Mouse (Mus musculus): ENCODE data around the gene Atox1.
"Not testable (repeated sequence)": the region's sequence is repeated elsewhere in the genome, so short reads cannot be mapped to it uniquely, and the experiment has no call there.

Gene Atox1

DNA sequence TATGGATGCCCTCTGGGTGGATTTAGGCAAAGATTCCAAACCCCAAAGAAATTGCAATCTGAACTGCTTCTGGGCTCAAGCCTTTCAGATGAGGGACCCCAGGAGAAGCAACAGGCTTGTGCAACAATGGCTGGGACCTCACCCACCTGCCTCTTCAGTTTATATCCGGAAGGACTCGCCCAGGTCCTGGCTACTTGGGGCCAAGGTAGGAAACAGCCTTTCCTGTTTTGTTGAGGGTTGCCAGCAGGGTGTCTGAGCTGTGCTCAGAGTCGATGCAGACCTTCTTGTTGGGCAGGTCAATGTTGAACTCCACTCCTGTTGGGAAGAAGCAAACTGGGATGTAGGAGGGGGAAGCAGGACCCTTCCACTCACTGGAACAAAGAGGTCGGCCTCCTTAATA lies 10.7 kb downstream of the Atox1 start:
- DNase-seq = no peak

DNA sequence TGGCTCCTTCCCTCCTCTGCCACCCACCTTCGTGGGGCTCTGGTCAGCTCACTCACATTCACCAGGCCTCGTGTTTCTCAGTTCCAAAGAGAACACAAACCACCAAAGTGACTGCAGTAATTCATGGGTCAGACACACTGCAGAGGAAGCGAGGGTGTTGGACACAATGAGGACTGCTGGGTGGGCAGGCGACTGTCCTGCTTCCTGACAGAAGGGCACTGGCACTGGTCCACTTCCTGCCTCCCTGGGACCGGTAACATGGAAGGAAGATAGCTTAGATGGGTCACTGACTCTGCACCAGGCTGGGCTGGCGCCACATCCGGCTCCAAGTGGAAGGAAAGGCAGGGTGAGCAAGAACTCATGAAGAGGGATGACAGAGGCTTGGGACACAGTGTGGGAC lies 11.5 kb downstream of the Atox1 start:
- DNase-seq = no peak

DNA sequence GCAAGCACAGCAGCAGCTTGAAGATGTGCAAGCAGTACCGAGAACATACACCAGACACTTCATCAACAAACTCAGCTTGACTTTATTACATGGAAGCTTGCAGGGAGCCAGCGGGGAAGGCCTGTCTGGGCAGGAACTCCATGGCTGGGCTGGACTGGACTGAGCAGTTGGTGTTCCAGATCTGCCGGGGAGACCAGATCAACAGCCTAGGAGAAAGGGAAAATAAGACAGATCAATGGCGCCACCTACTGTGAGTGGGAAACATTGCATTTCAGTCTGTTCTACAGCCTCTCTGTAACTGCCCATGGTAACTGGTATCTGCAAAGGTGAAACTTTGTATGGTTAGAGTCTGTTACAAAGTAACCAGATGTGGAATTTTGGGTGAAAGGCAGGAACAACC lies 14.5 kb downstream of the Atox1 start:
- DNase-seq = peak; percentile 81

DNA sequence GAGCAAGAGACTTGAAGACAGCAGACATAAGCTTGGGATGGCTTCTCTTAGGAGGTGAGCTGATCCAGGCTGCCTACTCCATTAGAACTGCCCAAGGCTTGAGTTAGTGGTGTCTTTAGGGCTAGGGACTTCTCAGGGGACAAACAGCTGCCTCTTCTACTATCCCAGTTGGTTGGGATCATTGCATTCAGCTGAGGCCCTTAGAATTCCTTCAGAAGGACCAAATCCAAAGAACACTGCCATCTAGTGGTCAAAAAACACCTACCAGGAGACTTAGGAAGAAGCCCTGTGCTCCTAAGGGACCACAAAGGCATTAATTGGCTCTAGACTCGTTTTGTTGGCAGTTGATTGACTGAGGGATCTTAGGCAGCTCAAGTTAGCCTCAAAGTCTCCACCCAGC lies 16.3 kb downstream of the Atox1 start:
- DNase-seq = peak; percentile 58

DNA sequence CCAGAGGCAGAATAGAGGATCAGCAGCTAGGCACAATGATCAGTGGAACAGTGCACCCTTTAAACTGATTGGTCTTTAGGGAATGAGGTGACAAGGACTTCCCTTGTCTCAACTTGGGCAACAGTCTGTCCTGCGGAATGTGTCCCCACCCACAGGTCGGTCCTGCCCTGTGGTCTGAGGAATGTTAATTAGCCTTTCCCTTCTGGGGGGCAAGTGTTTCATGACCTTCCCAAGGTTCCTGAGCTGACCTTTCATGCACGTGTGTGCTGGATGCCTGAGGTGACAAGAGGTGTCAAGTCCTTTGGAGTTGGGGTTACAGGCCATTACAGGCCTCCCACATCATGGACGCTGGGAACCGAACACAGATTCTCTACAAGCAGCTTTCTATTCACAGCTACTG lies 21.3 kb downstream of the Atox1 start:
- no peak for DNase-seq

DNA sequence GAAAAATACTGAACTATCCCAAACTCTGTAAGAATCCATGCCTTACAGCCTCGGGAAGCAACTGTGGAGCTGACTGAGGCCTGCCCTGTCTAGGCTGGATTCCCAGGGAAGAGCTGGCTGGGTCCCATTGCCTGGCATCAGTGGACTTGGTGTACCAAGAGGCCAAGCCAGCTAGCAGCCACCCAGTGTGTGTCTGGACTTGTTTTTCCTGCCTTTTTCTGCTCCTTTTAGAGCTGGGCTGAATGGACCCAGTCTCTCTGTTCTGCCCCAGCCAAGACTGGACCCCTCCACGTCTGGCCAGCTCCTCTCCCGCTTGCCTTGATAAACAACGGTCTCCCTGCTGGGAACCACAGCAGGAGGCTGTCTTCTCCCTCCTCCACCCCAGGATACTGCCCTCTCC lies 23.0 kb downstream of the Atox1 start:
- peak; percentile 41 for DNase-seq

DNA sequence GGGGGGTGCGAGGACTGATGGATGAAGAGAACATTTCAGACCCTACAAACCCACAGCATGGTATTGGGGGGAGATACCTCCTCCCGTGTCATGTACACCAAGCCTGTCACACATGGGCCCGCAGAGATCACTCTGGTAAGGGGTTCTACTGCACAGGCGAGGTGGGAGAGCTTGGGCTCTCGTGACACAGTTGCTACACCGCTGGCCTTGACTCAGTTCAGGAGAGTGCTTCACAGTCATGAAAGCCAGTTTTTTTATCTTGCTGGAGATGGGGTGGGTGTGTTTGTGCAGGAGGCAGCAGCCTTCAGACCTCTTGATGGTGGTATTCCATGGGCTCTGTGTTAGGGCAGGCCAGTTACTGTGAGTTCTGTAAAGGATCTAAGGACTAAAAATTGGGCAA lies 24.9 kb downstream of the Atox1 start:
- DNase-seq = no peak

DNA sequence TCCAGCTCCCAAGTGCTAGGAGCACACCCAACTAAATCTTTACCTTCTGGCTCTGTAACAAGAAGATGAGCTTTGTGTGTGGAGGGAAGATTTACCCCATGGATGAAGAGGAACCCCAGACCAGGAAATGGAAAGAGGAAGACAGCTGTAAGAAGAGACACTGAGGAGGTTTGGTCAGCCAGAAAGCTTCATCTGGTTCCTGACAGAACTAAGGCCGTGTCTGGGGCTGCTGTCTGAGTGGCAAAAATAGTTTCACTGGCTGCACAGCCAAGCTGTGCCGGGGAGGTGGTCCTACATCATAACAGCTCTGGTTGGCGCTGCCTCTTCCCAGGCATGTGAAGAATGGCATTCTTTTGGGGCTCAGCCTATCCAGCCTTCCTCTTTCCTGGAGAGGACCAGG lies 28.1 kb downstream of the Atox1 start:
- DNase-seq = no peak

DNA sequence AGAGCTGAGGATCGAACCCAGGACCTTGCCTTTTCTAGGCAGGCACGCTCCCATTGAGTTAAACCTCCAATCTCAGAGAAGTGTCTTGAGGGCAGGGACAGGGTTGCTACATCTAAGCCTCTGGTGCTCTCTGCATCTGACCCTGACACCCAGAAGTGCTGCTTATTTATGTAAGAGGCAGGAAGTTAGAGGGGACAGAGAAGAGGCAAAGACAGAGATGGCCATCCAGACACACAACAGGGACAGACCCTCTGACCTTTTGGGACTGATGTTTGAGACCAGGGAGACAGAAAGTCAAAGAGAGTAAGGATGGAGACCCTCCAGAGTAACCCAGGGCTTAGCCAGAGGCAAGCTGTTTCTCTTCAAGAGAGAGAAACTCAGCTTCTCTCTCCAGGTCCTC lies 31.1 kb downstream of the Atox1 start:
- DNase-seq = no peak

DNA sequence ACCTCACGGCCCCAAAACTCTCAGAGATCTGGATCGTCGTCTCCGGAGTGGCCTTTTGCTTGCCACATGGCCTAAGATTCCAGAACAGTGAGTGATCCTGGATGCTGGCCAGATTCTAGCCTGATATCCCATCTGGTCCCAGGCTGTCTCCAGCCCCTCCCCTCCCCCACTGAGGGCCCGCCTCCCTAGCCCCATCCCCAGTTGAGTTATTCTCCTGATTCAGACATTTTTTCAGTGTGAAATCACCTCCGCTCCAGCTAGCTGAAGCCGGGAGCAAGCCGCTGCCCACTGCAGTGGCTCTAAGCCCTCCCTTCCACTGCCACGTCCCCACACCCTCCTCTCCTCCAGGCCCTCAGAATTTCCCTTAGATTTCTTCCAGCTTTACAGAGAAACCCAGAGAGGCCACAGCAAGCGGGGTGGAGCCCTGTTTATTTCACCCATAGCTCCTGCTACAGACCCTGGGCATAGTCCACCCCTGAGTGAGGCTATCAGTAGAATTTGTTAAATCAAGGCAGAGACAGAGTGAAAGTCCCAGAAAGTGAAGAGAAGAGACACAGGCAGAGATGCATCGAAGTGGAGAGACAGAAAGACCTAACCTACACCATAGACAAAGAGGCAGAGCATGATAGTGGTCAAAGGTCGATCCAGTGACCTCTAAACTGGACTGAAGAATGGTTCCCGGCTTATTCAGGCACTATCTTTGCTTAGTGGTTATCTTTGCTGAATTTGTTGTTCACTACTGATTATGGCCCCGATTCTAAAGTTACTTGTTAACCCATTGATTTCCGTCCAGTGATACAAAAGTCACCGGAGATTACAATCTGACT lies 32.6 kb downstream of the Atox1 start:
- no peak for DNase-seq

DNA sequence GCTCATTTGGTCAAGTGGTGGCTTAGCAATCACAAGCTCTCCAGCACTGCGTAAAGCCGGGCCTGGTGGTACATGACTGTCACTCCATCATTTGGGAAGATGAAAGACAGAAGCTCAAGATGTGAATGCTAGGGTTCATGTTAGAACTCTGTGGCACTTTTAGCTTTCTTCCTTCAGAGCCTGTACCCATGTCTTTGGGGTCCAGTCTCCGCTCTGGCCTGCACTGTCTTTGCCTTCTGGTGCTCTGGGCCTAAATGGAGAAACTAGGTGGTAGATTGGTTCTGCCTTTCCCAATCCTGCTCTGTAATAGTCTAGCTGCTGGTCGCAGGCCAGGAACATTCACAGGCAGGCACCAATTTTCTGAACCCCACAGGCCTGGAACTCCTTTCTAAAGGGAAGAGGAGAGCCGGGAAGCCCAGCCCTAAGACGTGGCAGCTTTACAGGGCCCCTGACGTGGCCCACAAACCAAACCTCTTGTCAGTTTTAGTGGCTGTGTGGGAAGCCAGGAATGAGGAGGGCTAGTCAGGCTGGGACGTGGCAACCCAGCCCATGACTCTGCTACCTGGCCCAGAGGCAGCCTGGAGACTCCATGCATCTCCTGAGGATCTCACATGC lies 36.2 kb downstream of the Atox1 start:
- DNase-seq = no peak

DNA sequence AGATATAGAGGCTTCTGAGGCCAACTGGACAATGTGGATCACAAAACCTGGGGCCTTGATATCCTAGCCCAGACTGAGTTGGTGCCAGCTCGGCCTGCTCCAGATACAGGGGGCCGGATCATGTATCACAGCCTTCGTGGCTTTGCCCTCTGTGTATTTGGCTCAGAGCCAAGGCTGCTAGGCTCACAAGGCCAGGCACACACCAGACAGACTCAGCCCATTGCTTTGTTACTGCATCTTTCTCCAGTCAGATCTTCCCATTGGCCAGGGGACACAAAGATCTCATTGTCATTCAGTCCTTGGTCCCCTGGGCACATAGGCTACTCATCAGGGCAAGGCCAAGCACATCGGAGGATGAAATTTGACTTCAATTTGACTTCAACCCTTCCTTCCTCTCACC lies 37.3 kb downstream of the Atox1 start:
- DNase-seq = peak; percentile 21

DNA sequence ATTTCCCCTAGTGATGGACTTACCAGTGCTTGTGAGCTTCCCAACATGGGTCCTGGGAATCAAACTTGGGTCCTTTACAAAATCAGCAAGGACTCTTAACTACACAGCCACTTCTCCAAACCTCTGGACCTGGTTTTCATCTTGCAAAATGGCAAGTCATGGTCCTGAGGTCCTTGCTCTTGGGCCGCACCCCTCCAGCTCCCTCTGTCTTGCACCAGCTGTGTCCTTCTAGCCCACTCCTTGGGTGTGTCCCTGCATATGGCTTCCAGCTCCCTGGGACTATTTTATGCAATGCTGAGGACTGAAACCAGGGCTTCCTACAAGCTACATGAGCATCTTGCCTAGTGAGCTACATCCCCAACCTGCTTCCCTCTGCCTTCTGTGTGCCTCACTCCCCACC lies 38.1 kb downstream of the Atox1 start, which contains the start of gene Sparc:
TSS of gene Sparc (minus strand) at position 206 of the 400 bp plus-strand sequence.
- no peak for DNase-seq

DNA sequence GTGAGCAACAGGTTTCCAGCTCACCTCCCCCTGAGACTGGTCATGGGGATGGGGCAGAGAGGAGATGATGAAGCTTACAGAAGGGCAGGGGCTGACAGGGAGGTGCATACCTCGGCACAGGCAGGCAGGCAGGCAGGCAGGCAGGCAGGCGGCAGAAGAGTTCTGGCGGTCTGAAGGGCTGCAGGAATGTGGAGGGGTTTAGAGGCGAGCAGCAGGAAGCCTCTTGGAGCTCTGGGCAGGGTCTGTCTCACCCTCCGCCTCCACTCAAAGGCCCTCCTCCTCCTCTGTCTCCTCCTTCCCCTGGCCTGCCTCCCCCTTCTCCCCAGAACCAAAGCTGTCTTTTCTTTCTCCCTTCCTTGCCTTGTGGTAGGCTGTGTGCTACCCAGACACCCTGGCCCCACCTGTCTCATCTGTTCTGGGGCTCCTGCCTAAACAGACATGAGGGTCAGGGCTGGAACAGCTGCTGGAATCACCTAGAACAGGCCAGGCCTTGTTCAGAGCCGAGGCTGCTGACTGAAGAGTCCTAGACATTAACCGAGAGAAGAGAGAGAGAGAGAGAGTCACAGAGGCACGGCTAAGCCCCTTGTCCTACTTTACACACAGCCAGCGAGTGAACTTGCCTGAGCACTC lies 41.2 kb downstream of the Atox1 start:
- peak; percentile 14 for DNase-seq

DNA sequence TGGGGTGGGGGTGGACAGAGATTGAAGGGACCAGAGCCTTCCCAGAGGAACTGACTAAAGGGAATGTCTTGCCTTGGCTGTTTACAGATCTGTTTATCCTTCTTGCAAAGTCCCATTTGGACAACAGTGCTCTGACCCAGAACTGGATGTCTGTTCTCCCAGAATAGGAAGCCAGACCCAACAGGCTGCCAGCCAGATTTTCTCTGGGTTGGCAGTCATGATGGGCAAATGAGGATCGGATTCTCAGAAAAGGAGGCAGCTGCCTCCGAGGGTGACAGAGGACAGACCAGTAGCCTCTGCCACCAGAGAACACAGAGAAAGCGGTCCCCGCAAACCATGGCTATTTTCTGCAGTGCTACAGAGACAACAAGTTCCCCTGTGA lies 41.8 kb downstream of the Atox1 start:
- DNase-seq = peak; percentile 54

DNA sequence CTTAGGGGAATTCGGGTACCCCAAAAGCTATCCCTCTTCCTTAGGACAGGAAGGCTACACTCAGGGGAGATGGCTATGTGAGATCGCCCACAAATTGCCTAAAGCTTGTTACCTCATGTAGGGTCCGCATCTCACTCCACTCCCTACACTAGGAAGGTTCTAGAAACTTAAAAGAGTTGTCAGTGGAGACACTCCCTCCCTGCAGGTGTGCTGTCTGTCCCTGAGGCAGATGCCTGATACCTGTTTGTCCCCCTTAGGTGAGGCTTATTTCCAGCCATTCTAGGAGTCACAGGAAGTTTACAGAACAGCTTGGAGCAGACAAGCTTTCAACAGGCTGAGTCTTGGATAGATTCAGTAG lies 42.4 kb downstream of the Atox1 start:
- DNase-seq = no peak

DNA sequence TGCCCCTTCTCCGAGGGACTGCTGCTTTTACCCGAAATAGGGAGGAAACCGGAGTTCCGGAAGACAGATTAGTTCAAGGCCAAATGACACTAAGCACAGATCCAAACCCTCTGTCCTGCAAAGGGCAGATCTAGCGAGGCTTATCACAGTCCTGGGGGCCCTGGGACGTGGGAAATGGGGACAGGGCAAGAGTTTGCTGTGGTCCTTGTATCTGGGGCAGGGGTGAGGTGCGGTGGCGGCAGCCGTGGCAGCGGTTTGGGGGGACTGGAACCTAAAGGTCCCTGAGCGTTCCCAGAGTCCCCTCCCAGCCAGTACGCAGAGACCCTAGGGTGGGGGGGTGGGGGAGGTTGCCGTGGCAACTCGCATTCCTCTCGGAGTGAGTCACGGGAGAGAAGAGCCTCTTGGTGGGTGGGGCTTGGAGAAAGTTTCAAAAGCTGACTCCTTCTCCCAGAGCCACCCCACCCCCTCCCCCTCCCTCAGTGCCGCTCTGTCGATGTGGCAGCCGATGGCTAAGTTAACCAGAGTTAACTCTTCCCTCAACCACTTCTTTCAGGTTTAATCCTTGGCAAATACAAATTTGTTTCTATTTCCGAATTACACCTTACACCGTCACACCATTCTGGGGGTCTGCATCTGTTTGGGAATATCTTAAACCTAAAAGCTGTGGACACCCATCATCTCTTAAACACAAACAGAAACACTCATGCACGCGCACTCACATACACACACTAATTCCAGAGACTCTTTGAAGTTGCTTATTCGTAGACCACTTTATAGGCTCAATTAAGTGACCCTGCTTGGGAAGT lies 42.9 kb downstream of the Atox1 start:
- DNase-seq = peak; percentile 7

DNA sequence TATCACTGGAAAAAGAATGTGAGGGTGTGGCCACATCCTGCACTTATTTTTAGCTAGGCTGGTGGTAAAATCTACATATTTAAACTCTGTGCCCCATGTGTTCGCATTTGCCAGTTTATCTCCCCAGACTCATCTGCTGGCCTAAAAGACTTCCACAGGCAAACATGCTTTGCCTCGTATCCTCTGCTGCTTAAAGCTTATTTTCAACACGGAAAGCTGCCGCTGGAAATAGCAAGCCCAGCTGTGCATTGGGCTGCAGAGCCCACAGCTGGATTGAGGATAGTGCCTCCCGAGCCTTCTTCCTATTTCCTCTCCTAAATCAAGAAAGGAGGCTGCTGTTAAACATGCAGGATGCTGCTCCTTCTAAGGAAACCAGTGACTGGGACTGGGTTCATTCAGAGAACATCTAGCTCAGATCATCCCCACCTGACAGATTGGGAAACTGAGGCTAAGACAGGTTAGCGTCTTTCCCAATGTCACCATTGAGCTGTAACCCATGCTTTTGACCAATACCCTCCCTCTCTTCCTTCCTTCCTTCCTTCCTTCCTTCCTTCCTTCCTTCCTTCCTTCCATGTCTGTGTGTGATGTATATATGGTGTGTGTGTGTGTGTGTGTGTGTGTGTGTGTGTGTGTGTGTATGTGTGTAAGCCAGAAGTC lies 44.3 kb downstream of the Atox1 start:
- no peak for DNase-seq

DNA sequence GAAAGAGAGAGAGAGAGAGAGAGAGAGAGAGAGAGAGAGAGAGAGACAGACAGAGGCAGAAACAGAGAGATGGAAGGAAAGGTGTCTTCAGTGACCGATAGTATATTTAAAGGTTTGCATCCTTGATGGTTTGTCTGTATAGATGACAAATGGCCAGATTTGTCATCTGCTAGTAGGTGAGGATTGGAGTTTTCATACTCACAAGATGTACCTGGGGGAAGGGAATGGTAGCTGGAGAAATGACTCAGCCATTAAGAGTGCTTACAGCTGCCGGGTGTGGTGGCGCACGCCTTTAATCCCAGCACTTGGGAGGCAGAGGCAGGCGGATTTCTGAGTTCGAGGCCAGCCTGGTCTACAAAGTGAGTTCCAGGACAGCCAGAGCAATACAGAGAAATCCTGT lies 45.3 kb downstream of the Atox1 start:
- not testable (repeated sequence) for DNase-seq

DNA sequence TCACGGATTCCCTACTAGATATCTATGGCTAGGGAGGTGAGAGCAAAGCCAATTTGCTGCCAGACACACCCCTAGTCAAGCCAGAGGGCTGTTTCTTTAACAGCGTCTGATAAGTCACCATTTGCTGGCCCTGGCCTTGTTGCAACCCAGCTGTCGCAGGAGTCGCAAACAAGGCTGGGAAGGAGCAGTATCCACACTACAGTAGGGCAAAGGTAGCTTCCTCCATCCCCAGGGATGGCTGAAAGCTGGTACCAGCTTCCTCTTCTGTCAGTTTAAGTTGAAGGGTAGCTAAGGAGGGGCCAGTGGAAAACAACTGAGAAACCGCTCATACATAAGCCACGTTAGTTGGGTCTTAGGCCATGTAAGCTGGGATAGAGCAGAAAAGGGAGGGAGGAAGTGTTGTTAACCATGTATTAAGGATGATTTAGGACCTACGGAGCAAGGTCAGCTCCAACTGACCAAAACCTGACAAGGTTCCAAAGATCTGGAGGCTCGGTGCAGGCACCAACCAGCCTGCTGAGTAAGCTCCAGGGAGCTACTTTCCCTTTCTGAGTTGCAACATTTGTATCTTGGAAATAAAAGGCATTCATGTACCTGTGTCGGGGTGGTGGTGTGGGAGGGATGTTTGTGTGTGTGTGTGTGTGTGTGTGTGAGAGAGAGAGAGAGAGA lies 45.9 kb downstream of the Atox1 start:
- DNase-seq = no peak

DNA sequence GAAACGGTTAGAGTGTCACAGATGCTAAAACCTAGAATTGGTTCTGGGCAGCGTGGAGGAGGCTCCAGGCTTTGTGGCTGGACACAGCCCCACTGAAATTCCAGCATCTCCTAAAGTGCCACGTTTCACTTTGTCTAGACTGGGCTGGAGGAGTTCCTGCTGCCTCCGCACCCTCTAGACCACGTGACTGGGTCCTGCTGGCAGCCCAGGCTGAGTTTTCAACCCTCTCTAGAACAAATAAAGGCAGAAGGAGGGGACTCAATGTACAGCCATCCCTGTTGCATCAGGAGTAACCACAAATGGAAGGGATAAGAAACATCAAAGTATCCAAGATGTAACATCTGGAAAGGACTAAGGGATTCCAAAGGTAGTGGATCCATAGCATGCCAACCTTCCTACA lies 46.7 kb downstream of the Atox1 start:
- DNase-seq = no peak

DNA sequence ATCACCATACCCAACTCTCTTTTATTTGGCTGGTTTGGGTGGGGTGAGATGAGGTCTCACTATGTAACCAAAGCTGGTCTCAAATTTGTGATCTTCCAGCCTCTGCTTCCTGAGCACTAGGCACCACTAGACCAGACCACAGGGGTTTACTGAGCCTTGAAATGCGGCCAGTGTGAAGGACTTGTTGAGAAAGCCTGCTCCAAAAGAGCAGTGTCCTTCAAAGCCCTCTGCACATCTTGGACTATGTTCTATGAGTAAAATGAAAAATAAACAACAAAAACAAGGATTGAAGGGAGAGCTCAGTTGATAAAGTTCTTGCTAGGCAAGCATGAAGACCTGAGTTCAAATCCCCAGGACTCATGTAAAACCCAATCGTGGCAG lies 47.6 kb downstream of the Atox1 start:
- no peak for DNase-seq

All from right cerebral cortex, adult 18-20 months (tissue).